Mouse (Mus musculus): ENCODE results near the gene Ror1.

Ror1 gene

GRCm38 (mm10) chr4:100335168-100335567 lies 239.6 kb downstream of the Ror1 start:
- DNase-seq, result no peak

GRCm38 (mm10) chr4:100347791-100348190 lies 252.2 kb downstream of the Ror1 start:
- no peak for DNase-seq

GRCm38 (mm10) chr4:100350106-100350795 lies 254.7 kb downstream of the Ror1 start:
- no peak for DNase-seq

DNA sequence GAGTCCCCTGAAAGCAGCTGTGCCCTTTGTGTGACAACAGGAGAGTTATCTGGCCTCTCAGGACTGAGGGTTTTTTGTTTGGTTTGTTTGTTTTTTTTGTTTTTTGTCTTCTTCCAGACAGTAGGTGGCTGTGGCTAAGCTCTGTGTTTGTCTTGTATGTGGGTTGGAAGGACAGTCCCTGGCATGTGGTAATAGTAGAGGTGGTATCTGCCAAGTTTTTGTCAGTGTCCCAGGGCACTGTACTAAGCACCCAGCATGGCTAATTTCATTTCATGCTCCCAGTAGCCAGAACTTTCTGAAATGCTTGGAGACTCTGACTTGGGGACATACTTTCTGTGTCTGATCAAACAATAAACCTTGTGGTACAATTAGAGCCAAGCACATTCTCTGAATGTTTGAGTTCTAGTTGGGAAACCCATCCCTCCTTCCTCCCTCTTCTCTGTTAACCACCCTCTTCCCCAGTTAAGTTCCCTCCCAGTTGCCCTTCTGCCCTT lies 256.3 kb downstream of the Ror1 start:
- DNase-seq, result no peak

DNA sequence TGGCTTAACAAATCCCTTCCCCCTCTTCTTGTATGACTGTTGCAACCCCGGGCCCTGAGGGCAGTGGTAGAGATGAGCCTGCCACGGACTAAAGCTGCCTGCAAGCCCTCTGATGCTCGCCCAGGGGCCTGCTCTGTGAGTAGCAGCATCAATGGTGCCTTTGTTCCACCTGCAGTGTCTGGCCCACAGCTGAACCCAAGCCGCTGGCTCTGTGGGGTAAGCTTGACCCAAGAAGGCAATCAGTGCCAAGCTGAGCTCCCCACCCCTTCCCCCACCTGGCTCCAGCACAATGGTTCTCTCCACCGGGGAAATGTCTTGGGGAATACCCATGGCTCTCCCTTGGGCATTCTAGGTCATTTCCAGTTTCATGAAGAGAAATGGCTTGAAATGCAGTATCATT lies 260.0 kb downstream of the Ror1 start:
- peak; percentile 14 for DNase-seq

GRCm38 (mm10) chr4:100357881-100358589 lies 262.4 kb downstream of the Ror1 start:
- DNase-seq, result no peak

GRCm38 (mm10) chr4:100363666-100364065 lies 268.1 kb downstream of the Ror1 start:
- no peak for DNase-seq

- no peak for DNase-seq
Observed at GRCm38 (mm10) chr4:100368691-100369090, 273.1 kb downstream of the Ror1 start.

DNA sequence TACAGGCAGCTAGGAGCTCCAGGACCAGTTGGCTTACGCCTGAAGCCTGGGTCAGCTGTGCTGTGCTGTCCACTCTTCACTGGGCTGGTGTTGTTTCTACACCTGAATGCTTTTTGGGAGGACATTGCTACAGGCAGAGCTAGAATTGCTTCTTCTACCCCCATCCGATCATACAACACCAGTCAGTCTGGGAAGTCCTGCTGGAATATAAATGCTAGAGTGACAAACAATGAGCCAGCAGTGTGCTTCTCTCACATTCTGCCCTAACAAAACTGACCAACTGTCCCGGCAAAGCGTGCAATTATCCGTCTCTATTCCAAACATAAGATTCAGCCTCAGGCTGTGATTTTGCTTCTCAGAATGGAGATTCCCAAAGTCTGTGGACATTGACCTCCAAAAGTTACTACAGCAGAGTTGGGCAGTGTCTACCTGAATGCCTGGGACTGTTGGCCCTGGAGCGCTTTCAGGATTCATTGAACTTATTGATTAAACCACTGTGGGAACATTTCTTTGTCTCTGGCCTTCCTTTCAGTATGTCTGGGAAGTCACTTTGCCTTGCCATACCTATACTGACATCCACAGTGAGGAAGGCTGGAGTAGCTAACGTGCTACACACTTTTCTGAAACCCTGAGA lies 274.1 kb downstream of the Ror1 start:
- DNase-seq, result no peak

- no peak for DNase-seq
Observed at GRCm38 (mm10) chr4:100372806-100373205, 277.2 kb downstream of the Ror1 start.

DNA sequence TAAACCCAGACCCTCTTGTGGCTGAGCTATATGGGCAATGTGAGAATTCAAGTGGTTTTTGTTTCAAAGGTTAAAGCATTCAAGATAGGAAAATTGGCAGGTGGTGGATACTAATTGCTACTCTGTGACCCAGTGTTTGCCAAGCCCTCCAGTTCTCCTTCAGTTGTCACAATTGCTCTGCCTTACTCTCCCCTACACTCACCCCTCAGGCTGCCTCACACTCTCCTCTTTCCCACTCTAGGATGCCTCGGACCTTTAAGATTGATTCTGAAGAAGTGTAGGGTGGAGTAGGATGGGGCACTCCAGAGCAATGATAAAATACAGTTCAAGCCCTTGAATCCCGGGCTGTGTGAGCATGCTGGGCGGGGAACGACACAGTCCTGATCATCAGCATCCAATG lies 278.2 kb downstream of the Ror1 start:
- no peak for DNase-seq

DNA sequence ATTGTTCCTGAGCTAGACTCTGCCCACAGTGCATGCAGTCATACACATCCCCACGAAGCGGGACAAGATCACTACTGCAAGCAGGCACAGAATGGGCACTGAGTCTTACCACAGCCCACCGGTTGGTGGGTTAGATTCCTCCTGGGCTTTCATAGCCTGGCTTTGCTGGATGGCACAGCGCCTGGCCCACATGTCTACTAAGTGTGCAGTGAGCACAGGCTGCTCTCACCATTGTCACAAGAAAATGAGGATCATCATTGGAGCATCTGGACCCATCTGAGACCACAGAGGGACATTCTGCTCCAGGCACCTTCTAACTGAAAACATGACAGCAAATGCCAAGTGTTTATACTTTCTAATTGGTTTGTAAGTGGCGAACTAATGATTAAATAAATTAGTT lies 279.7 kb downstream of the Ror1 start:
- DNase-seq, result no peak

- no peak for DNase-seq
Observed at GRCm38 (mm10) chr4:100376163-100376562, 280.6 kb downstream of the Ror1 start.

- DNase-seq, result no peak
Observed at GRCm38 (mm10) chr4:100377231-100377630, 281.6 kb downstream of the Ror1 start.

DNA sequence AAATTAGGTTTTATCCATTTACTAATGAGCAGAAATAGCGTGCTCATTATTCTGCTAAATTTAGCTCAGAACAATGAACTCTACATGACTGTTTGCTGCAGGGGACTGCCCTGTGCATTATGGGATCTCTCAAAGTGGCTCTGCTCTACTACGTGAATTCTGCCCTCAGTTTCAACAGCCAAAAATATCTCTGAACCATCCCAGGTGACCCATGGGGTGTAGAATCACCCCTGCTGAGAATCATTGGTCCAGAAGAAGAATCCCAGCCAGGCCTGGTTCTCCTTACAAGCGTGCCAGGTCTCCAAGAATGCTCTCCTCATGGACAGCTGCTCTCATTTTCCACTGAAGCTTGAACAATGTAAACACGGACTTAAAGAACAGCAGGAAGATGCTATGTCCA lies 282.4 kb downstream of the Ror1 start:
- no peak for DNase-seq

DNA sequence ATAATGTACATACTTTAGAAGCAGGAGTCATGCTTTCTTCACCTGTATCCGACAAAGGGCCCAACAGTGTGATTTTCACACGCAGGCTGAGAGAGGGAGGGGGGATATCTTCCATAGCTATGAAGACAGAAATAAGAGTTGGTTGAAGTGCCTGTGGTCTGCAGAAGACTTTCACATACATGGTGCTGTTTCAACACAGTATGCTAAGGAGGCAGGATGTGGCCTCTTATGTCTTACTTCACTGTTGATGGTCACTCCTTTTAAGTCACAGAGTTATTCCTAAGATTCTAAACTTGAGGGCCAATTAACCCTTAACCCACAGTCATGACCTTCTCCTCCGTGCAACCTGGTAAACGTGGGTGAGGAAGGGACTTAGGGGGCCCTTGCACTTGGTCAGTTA lies 286.2 kb downstream of the Ror1 start:
- DNase-seq, result no peak

DNA sequence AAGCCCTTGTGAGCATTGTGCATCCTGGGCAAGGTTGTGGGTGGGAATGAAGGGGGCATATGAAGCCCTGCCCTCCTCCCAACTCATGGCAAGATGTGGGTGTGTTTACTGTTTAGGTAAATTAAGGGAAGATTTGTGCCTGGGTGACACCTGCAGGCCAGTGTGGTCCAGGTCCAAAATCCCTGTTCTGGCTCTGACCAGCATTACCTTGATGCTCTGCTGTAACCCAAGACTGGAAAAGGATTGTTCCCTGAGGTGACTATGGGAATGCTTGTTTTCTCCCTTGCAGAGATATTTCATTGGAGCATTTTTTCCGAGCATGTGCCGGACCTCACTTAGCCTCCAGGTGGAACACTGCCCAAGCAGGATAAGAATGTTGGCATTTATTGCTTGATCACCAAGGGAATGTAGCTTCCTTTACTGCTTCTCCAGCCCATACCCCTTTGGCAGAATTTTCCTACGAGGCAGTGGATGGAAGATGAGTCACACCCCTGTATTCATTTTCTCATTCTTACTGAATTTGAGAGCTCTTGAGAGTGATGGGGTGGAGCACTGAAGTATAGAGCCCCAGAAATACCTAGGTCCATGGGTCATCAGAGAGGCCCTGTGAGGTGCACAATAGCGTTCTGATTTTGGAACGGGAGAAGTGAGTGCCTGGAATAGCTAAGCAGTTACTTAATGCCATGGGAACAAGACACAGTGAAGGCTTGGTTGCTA lies 290.8 kb downstream of the Ror1 start:
- no peak for DNase-seq

GRCm38 (mm10) chr4:100390436-100390835 lies 294.8 kb downstream of the Ror1 start:
- no peak for DNase-seq

- DNase-seq, result no peak
Observed at GRCm38 (mm10) chr4:100391021-100391420, 295.4 kb downstream of the Ror1 start.

- no peak for DNase-seq
Observed at GRCm38 (mm10) chr4:100393374-100394061, 297.9 kb downstream of the Ror1 start.

GRCm38 (mm10) chr4:100395407-100395806 lies 299.8 kb downstream of the Ror1 start:
- DNase-seq, result no peak

DNA sequence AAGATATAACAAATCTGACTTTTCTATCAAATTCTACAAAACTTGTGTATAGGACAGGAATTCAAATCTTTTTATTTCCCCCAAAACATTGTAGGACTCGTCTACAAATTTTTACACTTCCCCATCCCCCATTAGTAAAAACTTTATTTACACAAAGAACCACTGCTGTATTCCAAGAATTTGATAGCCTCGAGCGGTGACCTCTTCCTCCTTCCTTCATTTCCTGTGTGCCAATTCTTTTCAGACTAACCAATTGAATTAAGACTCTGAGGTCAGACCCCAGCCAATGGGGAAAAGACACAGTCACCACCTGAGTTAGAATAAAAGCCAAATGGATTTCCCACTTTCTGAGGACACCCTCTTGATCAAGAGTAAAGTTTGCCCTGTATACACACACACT lies 302.5 kb downstream of the Ror1 start:
- DNase-seq, result no peak

GRCm38 (mm10) chr4:100401078-100401477 lies 305.5 kb downstream of the Ror1 start:
- DNase-seq, result no peak

All from layer of hippocampus, adult 9-11 months (tissue).